ENCODE assay signal across 13 mouse cellular contexts in the genomic region with DNA sequence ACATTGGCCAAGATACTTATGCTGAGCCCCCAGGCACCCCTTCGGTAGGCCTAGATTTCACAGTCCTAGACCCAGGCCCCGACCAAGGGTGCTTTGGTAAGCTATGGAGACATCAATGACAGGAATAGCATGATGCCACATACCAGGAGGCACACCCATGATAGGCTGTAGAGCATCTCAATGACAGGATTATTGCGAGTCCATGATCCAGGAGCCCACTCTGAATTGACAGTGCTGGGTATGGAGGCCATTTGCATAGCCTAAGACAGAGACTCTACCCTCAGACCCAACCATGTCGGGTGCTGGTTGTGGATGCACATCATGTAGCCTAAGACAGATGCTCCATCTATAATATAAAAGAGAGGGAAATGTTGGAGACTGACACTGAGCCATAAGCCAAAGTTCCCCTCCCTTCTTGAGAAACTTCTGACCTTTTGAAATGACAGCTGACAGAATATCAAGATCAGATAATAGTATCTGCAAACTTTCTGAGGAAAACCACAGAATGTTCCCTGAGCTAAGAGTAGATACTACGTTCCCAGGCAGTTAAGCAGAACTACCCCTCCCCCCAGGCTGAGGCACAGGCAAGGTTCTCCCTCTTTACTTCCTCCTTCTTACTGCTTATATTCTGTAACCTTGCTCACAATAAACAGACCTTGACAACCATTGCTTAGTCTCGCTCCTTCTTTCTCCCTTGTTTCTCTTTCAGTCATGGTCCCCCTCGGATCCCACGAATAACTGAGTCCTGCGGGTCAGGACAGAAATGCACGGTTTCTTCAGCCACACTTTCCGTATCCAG.
DNase-seq lines count a peak whose midpoint lies in the region; ATAC-seq and TF ChIP-seq lines count a peak whose summit lies in the region.
"Had no signal": no experiment of that assay in that cellular context is flagged by ENCODE, and none has a peak within 500 bp of the region (broad histone marks: within the 10 kb centered on the region; RNA-seq: fewer than 3 reads in every experiment).

No protein-coding gene starts in this region.

- ATAC-seq in liver, embryonic 12.5 days = no peak
- ATAC-seq in megakaryocyte, adult 5-6 weeks (ENCODE audit: poor library complexity, severe bottlenecking) = peak; percentile 88
- ATAC-seq: forebrain, embryonic 13.5 days had no signal

- H3K4me2 ChIP-seq in liver, embryonic 12.5 days = no peak overlapping the region
- H3K4me2 ChIP-seq: forebrain, embryonic 13.5 days; limb, embryonic 13.5 days; midbrain, embryonic 12.5 days had no signal

- no peak overlapping the region for H3K9ac ChIP-seq in liver, embryonic 12.5 days
- H3K9ac ChIP-seq: forebrain, embryonic 13.5 days; limb, embryonic 13.5 days; midbrain, embryonic 12.5 days had no signal

- peaks cover 36% of the 10 kb centered on the region for H3K9me3 ChIP-seq in liver, embryonic 12.5 days (replicated peaks)

- no peak overlapping the region for H3K4me3 ChIP-seq in liver, embryonic 12.5 days
- no peak overlapping the region for H3K4me3 ChIP-seq in bone marrow, adult 2 months (replicated peaks; ENCODE audit: control insufficient read depth, low read depth, low read length)
- H3K4me3 ChIP-seq: forebrain, embryonic 13.5 days; limb, embryonic 13.5 days; midbrain, embryonic 12.5 days had no signal

- no peak overlapping the region for H3K27ac ChIP-seq in liver, embryonic 12.5 days
- peak overlapping the region; percentile 76; the same call in 1 of the 2 replicates for H3K27ac ChIP-seq in bone marrow, adult 2 months (ENCODE audit: control insufficient read depth, insufficient read depth, low read depth, low read length, poor library complexity)
- H3K27ac ChIP-seq: forebrain, embryonic 13.5 days; limb, embryonic 13.5 days; midbrain, embryonic 12.5 days had no signal

- WGBS in liver, embryonic 12.5 days (ENCODE audit: insufficient replicate concordance) = 66% methylated on average over 11 of the region's 11 CpGs
- 62% methylated on average over 11 of the region's 11 CpGs for WGBS in bone marrow, adult 2 months

- no peaks in the 10 kb centered on the region for H3K36me3 ChIP-seq in liver, embryonic 12.5 days
- H3K36me3 ChIP-seq: limb, embryonic 13.5 days; midbrain, embryonic 12.5 days had no signal

- no peak for TF ChIP-seq POLR2A in bone marrow, adult 2 months (IDR thresholded peaks at IDR 0.05; ENCODE audit: borderline replicate concordance, control insufficient read depth, low read depth, low read length)

- no peaks in the 10 kb centered on the region for H3K27me3 ChIP-seq in liver, embryonic 12.5 days (replicated peaks)
- H3K27me3 ChIP-seq: forebrain, embryonic 13.5 days; limb, embryonic 13.5 days; midbrain, embryonic 12.5 days had no signal

- DNase-seq in liver = peak; percentile 33
- DNase-seq in thymus, postnatal 25 days = peak; percentile 47
- DNase-seq in embryo, embryonic 9.5 days (ENCODE audit: extremely low spot score) = no peak
- DNase-seq in kidney, postnatal 14 days = no peak
- DNase-seq in right cerebral cortex, postnatal 36 days (ENCODE audit: low spot score in 2 of 2) = no peak
- DNase-seq: embryo, embryonic 11 days; kidney, postnatal 10 days had no signal

- H3K4me1 ChIP-seq in liver, embryonic 12.5 days = no peaks in the 10 kb centered on the region
- H3K4me1 ChIP-seq in bone marrow, adult 2 months (ENCODE audit: control insufficient read depth, insufficient read depth, low read length) = peaks cover 2% of the 10 kb centered on the region
- H3K4me1 ChIP-seq: forebrain, embryonic 13.5 days; midbrain, embryonic 12.5 days had no signal

- TF ChIP-seq CTCF in bone marrow, adult 2 months (IDR thresholded peaks at IDR 0.05; ENCODE audit: control insufficient read depth, insufficient read depth, low read length) = no peak

Comparison
In these comparisons a context has a peak if more than half of its experiments do, and no peak if none do; other contexts are left out.
1. DNase-seq: peak in liver (single experiment) and thymus, postnatal 25 days (single experiment); none in embryo, embryonic 9.5 days (single experiment), kidney, postnatal 14 days (single experiment) and right cerebral cortex, postnatal 36 days (0 of 2).